Mouse (Mus musculus): ENCODE measurements at regions not wholly inside any gene's neighbourhood (a gene's known extent, or its start where the extent isn't known, plus 50 kb on each side); places are given as distances from the start of the nearest gene placed in this dataset.
"Not testable (repeated sequence)": the region's sequence is repeated elsewhere in the genome, so short reads cannot be mapped to it uniquely, and the experiment has no call there.

- H3K27ac ChIP-seq; DNase-seq (ENCODE audit: low spot score in 2 of 2); H3K4me3 ChIP-seq: not testable (repeated sequence)
Measured at GRCm38 (mm10) chr14:90935626-90936025, 2464.4 kb upstream of the Pcdh20 start.

GRCm38 (mm10) chr14:90905270-90905669, 2434.1 kb upstream of the Pcdh20 start:
- DNase-seq (ENCODE audit: low spot score in 2 of 2), result no peak
- no peak for TF ChIP-seq CTCF (conservative IDR thresholded peaks at IDR 0.05)

GRCm38 (mm10) chr14:90889738-90890137, 2418.5 kb upstream of the Pcdh20 start:
- no peak for TF ChIP-seq CTCF (conservative IDR thresholded peaks at IDR 0.05)
- DNase-seq (ENCODE audit: low spot score in 2 of 2), result peak in 1 of 2 experiments; percentile 10
- H3K27ac ChIP-seq, result no peak overlapping the region
- H3K4me3 ChIP-seq, result no peak overlapping the region

More at GRCm38 (mm10) chr14:90905270-90905669, 2434.1 kb upstream of the Pcdh20 start:
- no peak overlapping the region for H3K27ac ChIP-seq
- H3K4me3 ChIP-seq, result no peak overlapping the region

Data from layer of hippocampus, adult 2 months (tissue).